Mouse (Mus musculus) heart, postnatal 14 days (tissue): Measurements from ENCODE around the gene Cdk20. TPM values are rescaled to one million over a fixed set of nuclear protein-coding genes. Genes with fewer than 3 reads are reported as not detected.

Experiments used
- DNase-seq, 2 experiments: peaks; one replicate each; pipeline ENCODE4 v3.0.0; 2021 to 2022
- intact Hi-C: fragments of 180-260 bp; cut with DNase I; formaldehyde crosslinking; loops from one replicate; pipeline ENCODE4 v1.15.1; 2025
- total RNA-seq, 2 experiments: library from RNA; stranded (reverse); gene quantifications; 2 replicates each; pipeline ENCODE4 v1.2.3; 2021

Cdk20 gene
- total RNA-seq, 2 experiments from 2014 or later = 3.4 to 5.0 TPM

DNA sequence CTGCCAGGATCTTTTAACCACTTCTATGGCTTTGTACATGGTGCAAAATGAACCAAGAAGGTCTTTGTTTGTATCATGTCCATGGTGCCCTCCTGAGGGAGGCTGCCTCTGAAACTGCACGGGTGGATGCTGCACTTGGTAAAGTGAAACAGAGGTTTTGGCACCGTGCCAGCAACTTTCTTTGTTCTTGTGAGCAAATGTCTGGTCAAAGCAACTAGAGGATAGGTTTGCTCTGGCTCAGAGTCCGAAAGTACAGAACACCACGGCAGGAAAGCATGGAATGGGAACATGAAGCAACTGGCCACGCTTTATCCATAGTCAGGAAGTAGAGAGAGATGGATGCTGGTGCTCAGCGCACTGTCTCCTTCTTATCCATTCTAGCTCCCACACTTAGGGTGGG lies 35.8 kb downstream of the Cdk20 start:
- intact Hi-C loops = no loop called here
- peak in 1 of 2 experiments; percentile 21 for DNase-seq

DNA sequence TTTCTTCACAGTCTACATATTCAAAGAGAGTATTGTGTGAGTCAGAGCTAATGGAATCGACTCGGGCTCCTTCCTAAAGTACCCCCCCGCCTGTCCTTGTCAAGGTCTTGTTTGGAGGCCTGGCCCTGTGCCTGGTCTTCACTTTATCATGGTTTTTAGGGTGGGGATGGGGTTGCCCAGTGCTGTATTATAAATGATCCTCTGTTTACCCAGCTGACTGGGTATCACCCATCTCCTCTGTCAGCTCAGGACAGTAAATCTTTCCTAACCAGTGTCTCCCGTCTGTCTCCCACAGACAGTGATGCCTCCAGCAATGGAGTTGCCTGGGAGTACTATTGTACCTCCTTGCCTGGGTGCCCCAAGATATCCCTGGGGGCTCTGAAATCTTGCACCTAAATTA lies 45.9 kb downstream of the Cdk20 start:
- intact Hi-C loops = no loop called here
- no peak for DNase-seq

DNA sequence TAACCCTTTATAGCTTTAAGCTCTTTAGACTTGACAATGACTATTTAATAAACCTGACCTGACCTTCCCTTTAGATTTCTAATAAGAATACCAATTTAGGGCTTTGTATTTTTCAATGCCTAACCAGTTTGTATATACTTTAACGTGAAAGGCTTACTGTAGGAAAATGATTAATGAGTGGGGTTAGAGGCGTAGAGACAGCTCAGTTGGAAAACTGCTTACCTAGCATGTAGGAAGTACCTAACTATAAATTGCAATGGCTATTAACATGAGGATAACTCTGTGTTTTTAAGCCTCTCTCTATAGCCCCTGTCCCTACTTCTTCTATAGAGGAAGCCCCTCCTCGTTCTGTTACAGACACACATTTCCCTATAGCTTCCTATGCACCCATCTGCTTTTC lies 47.8 kb downstream of the Cdk20 start:
- intact Hi-C loops = no loop called here
- DNase-seq = no peak

DNA sequence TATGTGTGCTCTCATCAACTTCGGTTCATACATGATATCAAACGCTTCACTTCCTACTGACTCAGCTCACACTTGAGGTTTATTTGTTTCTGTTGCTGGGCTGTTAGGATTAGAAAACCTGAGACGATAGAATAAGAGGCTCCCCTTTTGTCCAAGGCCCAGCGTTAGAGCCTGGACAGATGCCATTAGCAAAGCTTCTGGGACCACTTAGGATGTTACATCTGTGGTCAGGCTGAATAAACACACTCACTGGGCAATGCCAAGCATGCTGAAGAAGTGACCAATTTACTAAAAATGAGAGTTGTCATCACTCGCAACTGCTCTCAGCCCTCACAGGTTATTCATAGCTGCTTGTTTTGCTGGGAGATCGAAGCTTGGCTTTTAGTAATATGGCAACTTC lies 57.8 kb downstream of the Cdk20 start:
- DNase-seq = no peak
- intact Hi-C loops = no loop called here

Other genes starting within 250 kb of the Cdk20 start
- gene Cdc14b, start 157.0 kb upstream of the Cdk20 start, total RNA-seq = 1 to 10 TPM; 8.9 to 9.0 TPM
- 10 to 100 TPM; 51.9 to 58.6 TPM for gene Aaed1, start 119.6 kb upstream of the Cdk20 start, total RNA-seq
- 100 to 1,000 TPM; 260 to 267 TPM for gene Ctsl, start 61.4 kb upstream of the Cdk20 start, total RNA-seq
- gene Fam240b, start 65.5 kb downstream of the Cdk20 start, total RNA-seq = not detected